Mouse (Mus musculus): Measurements from ENCODE around the gene Ptprh.

GRCm38 (mm10) chr7:4541344-4541743, 62.5 kb downstream of the Ptprh start:
- TF ChIP-seq CTCF (IDR thresholded peaks at IDR 0.05; ENCODE audit: borderline replicate concordance, insufficient read depth, low read length) (no peak), POLR2A (IDR thresholded peaks at IDR 0.05; ENCODE audit: low read depth, low read length) (no peak)
